Mouse (Mus musculus) A20 (cell line): ENCODE measurements around the gene Cgnl1.

Experiments
- DNase-seq: peaks from one replicate; pipeline ENCODE4 v3.0.0-alpha.2; 2011; ENCODE audit warnings: low read depth, low spot score

Gene Cgnl1

DNA sequence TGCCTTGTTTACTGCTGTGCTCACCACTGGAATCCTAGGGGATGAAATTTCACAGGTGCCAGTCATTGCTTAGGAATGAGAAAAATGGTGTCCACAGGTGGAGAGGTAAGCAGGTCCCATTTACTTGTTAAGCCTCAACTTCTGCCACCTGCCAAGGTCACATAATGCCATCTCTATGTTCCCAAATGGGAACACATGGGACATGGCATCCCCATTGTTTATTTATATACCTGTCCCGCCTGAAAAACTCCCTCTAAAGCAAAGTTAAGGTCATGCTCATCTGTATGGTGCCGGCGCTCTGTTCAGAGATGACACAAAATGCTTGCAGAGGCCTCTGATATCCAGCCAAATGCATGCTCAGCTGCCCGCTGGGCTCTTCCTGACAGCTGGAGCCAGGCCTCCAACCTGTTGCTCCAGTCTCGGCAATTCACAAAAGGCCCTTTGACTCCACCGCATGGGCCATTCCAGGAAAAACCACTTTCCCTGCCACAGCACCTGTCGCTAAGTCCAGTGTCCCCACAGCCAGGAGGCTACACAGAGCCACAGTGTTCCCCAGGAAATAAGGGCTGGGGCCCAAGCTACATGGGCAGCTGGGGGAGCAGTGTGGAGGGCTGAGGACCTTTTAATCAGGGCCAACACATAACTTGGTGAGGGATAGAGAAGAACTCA, 192.4 kb downstream of the Cgnl1 start:
- DNase-seq, result no peak
